Mouse (Mus musculus): ENCODE data around the gene Ninl.
"Not testable (repeated sequence)": the region's sequence is repeated elsewhere in the genome, so short reads cannot be mapped to it uniquely, and the experiment has no call there.

The Ninl gene

DNA sequence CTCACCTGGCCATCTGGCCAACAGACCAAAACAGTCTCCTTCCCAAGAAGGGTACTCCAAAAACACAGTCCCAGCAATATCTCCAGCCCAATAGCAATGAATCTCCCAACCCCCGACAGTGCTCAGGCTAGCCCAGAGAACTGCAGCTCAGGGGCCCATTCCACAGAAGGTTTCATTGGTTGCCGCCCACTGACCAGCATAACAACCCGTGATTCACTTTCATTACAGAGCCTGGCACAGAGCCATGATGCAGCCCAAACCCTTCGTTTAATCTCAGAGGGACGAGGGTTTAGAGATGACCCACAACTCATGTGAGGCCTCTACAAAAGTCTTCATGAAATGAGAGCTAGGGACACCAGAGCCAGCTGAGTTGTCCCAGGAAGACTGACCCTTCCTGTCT lies 90.4 kb downstream of the Ninl start:
- peak; percentile 47 for DNase-seq (ENCODE audit: low read depth)

DNA sequence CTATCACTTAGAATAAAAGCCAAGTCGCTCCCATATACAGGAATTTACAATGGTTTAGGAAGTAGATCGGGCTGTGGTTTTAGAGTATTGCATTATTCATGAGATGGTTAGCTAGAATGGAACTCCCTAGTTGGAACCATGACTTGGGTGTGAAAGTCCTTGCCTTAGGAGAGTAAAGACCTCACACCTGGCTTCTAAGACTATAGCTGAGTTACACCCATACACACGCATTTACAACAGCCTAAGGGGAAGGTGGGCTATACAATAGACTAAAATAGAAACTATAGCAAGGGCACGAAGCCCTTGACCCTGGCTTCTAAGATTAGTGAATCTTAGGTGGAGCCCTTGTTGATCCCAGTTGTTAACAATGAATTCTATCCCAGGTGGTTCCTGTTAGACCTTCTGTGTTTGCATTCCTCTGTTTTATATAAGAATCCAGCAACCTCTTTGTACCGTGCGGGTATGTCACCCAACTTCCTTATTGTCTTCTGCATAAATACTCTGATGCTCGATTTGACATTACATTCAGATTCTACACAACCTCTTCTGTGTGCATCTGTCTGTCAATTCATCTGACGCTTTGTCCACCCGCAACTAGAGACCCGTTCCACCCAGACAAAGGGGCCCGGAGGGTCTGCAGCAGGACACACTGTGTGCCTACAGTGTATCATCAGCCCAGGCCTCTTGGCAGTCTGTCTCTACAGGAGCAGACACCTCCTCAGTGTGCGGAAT lies 91.1 kb downstream of the Ninl start:
- not testable (repeated sequence) for DNase-seq (ENCODE audit: low read depth)

DNA sequence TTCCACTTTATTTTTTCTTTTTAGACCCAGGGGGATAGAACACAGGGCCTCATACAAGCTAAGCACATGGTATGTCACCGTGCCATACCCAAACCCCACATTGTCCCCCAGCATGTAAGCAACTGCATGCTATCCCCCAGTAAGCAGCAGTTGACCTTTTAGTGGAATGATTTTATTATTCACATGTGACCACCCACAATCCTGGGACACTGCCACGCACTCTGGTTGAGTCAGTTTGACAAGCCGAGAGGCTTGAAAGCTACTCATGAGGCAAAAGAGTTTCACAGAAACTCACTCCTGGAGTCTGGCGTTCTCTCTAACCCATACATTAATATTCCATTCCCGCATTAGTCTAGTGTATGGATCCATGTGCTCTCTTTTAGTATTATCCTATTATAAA lies 91.8 kb downstream of the Ninl start:
- peak; percentile 43 for DNase-seq (ENCODE audit: low read depth)

DNA sequence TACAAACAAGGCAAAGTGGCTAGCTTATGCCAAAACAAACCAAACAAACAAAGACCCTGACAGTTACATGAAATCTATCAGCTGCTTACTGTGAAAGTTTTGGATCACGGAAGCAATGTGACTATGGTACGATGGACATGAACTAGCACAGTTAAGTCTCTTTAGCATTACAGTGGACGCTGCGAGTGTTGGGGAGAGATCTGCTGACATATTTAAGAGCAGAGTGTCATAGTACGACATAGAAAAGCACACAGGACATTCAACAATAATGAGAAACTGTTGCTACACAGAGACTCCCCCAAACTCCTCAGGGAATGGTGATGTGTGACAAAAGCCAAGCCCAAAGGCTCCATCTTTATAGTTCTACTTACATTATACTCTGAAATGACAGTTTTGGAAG lies 95.2 kb downstream of the Ninl start:
- no peak for DNase-seq (ENCODE audit: low read depth)

DNA sequence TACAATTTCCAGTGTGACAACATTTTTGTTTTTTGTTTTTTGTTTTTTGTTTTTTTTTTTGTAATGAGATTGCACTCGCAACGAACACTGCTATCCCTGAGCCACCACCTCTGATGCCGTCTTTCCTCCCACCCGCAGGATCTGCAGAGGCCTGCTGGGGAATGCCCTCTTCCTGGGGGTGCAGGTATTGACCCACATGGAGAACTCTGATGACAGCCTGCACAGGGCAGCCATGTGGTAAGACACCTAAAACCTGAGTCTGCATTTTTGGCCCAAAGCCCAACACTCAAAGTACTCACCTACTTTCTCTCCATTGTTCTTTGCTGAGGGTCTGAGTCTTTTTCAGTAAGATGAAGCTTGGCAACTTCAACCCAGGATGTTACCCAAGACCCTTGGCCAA lies 104.5 kb downstream of the Ninl start:
- DNase-seq (ENCODE audit: low read depth): no peak

DNA sequence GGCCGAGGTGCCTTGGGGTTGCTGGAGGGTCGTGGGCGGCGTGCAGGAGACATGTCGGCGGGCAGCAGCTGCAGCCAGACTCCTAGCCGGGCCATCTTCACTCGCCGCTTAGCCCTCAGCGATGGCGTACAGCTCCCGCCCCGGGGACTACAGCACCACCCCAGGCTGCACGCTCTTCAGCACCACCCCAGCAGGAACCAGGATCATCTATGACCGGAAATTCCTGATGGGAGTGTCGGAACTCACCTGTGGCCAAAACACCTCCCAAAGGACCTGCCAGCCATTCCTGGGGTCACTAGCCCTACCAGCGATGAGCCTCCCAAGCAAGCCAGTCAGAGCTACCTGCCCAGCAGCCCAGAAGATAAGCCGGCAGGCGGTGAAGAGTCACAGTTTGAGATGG lies 105.7 kb downstream of the Ninl start:
- DNase-seq (ENCODE audit: low read depth): no peak

DNA sequence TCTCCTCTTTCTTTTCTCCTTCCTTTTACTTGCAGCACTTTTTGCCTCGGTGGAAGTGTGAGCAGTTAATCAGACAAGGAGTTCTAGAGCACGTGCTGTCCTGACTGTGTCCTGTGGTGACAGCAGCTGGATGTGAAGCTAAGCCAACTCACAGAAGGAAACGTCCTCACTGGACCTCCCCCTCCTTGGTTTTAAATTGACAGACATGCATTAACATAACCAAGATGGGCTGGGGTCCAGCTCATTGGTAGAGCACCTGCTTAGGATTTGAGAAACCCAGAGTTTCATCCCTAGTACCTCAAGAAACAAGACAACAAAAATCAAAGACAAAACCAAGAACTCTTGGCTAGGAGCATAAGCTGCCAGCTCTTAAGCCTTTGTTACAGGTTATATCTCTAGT lies 108.4 kb downstream of the Ninl start:
- no peak for DNase-seq (ENCODE audit: low read depth)

DNA sequence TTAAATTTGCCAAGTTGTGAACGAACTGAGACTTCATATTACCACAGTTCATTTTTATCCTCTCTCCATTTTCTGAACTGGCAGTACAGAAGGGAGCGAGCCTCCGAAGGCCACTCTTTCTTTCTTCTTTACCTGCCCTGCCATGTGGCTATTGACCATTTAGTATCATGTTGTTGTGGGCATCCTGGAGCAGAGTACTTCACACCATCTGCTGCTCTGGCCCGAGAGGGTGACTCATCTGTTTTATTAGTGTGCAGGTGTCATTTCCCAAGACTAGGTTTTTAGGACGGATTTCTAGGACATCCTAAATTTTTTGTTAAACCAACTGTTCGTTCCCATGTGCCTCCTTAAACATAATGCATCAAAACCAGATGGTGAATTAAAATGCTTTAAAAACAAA lies 110.0 kb downstream of the Ninl start:
- no peak for DNase-seq (ENCODE audit: low read depth)

DNA sequence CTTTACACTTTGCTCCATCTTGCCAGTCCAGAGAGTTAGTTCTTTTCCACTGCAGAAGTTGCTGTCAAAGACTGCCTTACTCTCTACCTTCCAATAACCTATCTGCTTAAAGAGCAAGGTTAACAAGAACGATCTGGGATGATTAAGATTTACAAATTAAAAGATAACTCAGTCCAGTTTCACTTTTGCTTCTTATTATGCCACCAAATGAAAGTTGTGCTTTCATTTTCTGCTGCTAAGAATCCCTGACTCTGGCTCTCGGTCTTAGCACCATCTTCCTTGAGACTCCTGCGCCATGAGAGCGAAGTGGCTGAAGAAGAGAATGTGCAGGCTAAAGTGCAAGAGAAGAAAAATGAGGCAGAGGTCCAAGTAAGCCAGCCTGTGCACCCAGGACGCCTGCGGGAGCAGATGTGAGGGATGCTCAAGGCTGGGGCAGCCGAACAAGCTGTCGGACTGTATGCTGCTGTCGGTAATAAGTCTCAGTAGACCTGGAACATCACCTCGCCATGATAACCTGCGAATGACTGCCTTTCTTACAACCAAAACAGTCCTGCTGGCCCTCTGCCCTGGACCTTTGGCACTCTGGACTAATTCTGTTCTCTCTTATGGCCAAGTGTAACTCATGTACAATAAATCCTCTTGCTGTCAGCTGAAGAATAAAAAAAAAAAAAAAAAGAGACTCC lies 112.0 kb downstream of the Ninl start:
- no peak for DNase-seq (ENCODE audit: low read depth)

DNA sequence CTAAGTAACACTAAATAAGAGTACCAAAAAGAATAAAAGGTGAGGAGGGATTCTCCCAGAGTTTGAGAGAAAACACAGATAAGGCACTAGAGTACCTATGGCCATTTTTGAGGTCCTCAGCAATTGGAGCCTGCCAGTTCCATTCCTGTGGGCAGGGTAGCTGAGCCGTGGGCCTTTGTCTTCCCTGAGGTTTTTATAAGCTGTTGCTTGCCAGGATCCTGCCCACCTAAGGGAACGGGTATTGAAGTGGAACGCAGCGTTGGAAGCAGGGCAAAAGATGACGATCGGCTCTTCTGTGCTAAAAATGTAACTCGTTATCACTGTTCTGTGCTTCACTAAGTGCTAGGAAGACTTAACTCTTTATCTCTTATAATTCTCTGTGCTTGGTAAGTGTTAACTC lies 115.7 kb downstream of the Ninl start:
- no peak for DNase-seq (ENCODE audit: low read depth)

DNA sequence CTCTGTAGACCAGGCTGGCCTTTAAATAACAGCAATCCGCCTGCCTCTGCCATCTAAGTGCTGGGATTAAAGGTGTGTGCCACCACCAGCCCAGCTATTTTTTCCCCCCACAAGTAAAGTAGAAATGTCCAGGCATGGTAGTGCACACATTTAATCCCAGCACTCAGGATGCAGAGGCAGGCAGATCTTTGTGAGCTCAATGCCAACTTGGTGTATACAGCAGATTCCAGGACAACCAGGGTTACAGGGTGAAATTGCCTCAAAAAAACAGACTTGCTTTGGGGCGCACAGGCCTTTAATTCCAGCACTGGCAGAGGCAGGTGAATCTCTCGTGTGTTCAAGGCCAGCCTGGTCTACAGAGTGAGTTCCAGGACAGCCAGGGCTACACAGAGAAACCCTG lies 116.2 kb downstream of the Ninl start:
- no peak for DNase-seq (ENCODE audit: low read depth)

DNA sequence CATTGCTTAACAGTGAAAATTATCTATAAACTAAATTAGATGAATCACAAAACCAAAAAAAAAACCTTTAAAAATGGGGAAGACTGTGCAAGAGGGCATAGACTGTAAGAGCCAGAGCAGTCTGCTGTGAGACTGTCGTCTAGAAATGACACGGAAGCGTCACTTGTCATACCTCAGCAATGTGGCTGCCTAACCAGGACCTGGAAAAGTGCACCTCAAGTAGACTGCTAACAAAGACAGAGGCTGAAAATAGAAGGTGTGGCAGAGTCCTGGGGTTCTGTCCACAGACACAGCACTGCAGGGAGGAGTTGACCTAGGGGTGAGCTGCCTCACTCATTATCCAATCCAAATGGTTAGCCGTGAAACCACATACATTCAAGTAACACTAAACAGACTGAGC lies 117.0 kb downstream of the Ninl start:
- no peak for DNase-seq (ENCODE audit: low read depth)

DNA sequence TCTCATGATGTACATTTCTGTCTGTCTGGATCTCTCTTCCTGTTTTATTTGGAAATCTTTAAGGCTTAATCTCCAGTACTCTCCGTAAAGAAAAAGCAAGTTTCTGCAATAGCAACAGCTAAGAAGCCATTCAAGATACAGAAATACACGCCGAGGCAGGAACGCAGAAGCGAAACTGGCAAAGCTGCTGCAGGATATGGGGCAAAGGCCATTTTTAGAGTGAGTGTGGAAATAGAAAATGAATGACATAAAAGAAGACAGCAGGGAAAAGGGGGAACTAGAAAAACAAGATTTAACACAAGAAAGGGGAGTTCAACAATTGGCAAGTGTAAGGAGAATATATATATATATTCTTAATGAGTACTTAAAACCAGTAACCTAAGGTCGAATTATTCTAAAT lies 117.5 kb downstream of the Ninl start:
- no peak for DNase-seq (ENCODE audit: low read depth)

DNA sequence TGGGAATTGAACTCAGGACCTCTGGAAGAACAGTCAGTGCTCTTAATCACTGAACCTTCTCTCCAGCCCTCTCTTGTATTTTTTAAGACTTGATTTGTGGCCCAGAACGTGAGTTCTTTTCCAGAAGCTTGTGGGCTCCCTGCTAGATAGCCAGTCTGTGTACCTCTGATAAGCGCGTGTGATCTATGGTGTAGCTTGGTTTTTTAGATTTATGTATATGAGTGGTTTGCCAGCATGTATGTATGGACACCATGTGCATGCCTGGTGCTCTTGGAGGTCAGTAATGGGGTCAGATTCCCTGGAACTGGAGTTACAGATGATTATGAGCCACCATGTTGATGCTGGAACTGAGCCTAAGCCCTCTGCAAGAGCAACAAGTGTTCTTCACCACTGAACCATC lies 118.6 kb downstream of the Ninl start:
- no peak for DNase-seq (ENCODE audit: low read depth)

DNA sequence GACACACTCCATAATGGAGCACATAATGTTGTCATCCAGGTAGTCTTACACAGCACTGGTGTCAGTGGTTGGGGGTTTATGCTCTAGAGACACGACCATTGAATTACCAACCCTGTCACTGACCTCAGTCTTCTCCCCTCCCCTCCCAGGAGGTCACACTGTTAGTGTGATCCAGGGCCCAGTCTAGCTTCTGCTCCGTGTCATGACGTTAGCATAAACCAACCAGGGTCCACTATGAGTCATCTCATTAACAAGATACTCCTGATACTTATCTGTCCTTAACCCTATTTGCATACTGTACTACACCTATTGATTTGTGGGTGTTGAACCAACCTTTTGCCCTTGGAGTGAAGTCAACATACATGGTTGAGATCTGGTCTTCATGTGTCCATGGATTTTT lies 120.5 kb downstream of the Ninl start:
- DNase-seq (ENCODE audit: low read depth): no peak

DNA sequence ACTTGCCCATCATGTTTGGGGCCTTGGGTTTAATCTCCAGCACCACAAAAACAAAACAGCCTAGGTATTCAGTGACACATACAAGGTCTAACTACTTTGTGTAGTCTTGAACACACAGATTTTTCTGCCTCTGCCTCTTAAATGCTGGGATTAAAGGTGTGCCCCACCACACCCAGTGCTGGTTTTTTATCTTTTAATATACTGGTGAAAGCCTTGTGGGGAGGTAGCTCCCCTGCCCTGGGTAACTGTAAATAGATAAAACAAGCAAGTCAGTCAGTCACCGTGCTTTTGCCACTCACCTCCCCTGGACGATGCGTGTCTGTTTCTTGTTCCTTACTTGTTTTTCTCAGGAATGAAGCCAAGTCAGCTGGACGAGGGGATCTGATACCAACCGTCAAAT lies 123.4 kb downstream of the Ninl start:
- DNase-seq (ENCODE audit: low read depth): no peak

DNA sequence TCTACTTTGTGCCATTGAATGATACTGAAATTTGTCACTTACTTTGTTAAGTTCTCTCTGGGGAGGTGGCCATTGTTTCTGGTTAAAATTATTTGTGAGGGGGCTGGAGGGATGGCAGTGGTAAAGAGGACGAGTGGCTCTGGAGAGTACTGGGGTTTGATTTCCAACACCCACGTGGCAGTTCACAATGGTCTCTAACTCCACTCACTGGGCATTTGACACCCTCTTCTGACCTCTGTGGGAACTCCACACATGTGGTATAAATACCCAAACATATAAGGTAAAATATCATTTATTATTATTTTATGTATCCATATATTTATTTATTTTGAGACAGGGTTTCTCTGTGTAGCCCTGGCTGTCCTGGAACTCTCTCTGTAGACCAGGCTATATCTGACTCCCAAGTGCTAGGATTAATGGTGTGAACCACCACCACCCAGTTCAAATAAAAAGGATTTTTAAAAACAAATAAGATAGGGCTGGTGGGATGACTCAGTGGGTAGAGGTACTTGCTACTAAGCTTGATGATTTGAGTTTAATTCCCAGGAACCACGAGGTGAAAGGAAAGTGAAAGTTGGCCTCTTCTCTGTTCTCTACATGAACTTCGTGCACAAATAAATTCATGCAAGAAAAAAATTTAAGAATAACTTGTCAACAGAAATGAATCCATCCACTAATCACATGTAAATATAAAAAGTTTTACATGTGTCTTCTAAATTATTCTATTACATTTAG lies 124.2 kb downstream of the Ninl start:
- DNase-seq (ENCODE audit: low read depth): no peak

DNA sequence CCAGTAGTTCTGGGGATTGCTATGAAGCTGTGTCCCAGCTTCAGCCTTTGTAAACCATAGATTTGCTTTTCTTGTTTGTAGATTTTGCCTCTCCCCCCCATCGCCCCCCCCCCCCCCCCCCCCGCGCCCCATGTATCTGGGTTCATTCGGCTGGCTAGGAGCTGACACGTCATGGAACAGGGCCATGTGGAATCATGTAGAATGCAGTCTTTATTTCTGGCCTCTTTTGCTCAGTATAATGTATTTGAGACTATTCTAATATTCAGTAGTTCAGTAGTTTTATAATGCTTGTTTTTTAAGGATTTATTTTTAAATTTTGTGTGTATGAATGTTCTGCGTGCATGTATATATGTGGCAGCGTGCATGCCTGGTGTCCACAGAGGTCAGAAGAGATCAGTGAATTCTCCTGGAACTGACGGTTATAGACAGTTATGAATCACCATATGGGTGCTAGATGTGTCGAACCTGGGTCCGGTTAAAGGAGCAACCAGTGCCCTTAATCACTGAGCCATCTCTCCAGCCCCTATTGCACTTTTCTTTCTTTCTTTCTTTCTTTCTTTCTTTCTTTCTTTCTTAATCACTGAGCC lies 128.8 kb downstream of the Ninl start:
- DNase-seq (ENCODE audit: low read depth): peak; percentile 51

DNA sequence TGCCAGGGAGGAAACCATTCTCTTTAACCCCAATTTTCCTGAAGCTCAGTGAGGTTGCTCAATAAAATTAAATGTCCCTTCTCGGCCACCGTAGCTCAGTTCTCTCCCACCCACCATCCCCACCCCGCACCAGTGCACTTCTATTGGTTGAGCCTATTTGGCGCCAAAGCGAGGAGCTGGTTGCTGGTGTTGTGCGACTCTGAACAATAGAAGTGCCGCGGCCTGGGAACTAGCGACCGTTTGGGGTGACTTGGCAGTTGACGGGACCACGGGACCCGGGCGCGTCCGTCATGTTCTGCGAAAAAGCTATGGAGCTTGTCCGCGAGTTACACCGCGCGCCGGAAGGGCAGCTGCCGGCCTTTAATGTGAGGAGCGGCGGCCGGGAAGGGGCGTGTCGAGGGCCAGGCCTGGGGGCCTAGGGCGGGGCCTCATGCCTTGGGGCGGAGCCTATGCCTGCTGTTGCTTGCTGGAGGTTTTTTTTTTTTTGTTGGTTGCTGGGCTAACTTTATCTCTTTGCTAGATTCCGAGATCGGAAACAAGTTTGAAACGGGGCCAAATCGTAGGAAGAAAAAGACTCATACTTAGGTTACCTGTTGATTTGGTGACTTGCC lies 129.6 kb downstream of the Ninl start:
- DNase-seq (ENCODE audit: low read depth): peak; percentile 98

DNA sequence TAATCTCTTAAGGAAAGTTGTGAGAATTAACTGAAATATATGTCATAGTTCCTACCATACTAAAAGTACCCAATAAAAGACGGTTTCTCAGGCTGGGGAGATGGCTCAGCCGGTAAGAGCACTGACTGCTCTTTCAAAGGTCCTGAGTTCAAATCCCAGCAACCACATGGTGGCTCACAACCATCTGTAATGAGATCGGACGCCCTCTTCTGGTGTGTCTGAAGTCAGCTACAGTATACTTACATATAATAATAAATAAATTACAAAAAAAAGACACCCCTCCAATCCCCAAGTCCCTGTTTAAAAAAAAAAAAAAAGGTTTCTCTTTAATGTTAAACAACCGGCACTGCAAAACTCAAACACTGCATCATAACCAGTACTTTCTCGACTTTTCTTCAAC lies 130.3 kb downstream of the Ninl start:
- not testable (repeated sequence) for DNase-seq (ENCODE audit: low read depth)

DNA sequence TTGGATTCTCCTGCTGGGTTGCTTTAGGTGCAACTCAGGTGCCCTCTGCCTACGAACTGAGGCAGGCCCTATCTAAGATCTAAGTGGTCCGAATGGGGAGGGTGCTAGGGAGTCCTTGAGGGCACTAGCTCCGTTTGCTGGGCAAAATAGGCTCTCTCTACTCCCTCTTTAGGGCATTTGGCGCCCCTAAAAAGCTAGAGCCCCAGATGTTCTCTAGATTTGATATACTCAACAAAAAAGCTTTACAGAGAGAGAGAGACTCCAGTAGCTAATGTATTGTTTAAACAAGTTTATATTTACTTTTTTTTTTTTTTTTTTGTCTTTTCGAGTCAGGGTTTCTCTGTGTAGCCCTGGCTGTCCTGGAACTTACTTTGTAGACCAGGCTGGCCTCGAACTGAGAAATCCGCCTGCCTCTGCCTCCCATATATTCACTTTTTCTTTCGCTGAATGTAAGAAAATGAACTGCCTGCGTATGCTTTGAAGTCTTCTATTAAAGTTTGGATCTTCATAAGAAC lies 134.2 kb downstream of the Ninl start, which contains the start of gene Gins1:
Gins1 (plus strand) TSS at position 465 of the 515 bp plus-strand sequence.
- DNase-seq (ENCODE audit: low read depth): no peak

DNA sequence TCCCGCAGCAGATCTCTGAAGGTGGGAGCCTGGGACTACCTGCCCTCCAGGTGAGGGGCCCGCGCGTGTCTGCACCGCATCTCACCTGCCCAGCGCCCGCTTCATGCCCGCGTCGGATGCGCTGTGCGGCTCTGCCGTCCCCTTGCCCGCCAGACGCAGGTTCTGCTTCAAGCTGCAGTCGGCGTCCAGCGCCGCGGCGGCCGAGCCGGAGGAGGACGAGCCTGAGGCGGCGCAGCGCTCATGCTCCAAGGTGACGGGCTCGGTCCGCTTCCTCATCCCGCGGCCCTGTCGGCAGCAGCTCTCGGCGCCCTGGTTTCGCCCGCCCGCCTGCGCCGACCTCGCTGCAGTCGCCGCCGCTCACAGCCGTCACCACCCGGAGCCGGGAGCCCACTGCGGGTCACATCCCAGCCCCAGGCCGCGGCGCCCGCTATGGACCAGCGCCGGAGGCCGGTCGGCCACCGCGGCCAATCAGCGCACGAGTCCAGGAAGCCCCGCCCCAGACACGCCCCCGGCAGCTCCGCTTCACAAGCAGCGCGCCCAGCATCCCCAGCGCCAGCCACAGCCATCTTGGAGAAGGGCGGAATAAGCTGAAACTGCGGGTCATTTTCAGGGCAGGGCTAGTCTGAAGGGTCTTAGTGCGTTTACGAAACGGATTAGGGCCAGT lies 134.8 kb downstream of the Ninl start, which contains the start of gene Abhd12:
Abhd12 (minus strand) TSS at position 470 of the 664 bp plus-strand sequence.
- peak; percentile 98 for DNase-seq (ENCODE audit: low read depth)
